Mouse (Mus musculus): ENCODE data around the gene Zfp386.

- TF ChIP-seq CTCF (IDR thresholded peaks at IDR 0.05; ENCODE audit: low read depth, low read length) (no peak), GATA1 (IDR thresholded peaks at IDR 0.05; ENCODE audit: borderline replicate concordance, low read length) (no peak)
These were observed 42.3 kb downstream of the Zfp386 start for GRCm38 (mm10) chr12:116089836-116090235.
